Mouse (Mus musculus) adrenal gland, adult (tissue): Measurements from ENCODE around the gene Olfr1369-ps1.
"Not testable (repeated sequence)": the region's sequence is repeated elsewhere in the genome, so short reads cannot be mapped to it uniquely, and the experiment has no call there.

Experiments
- DNase-seq, 2 experiments: peaks; one replicate each; pipeline ENCODE4 v3.0.0; 2022 to 2023; ENCODE audit warnings: low spot score in 1 of 2; ENCODE audit not compliant: inconsistent age in 2 of 2

Gene Olfr1369-ps1

GRCm38 (mm10) chr13:21111183-21111582 is at the start of gene Olfr1369-ps1:
Gene Olfr1369-ps1, plus strand, starts transcription at chr13:21111483.
- DNase-seq = not testable (repeated sequence)

- no peak for DNase-seq
Measured at GRCm38 (mm10) chr13:21066021-21066420, 45.3 kb upstream of the Olfr1369-ps1 start.

- no peak for DNase-seq
Measured at GRCm38 (mm10) chr13:21074847-21075246, 36.4 kb upstream of the Olfr1369-ps1 start, which contains the start of gene Olfr1370. Gene Olfr1370, minus strand, starts transcription at chr13:21074947.

- DNase-seq = no peak
Measured at GRCm38 (mm10) chr13:21082686-21083085, 28.6 kb upstream of the Olfr1369-ps1 start.

- no peak for DNase-seq
Measured at GRCm38 (mm10) chr13:21109759-21110158, 1.5 kb upstream of the Olfr1369-ps1 start.

- DNase-seq = no peak
Measured at GRCm38 (mm10) chr13:21110441-21110840, 842 bp upstream of the Olfr1369-ps1 start.

GRCm38 (mm10) chr13:21114121-21114520 is 2.8 kb downstream of the Olfr1369-ps1 start:
- no peak for DNase-seq

- not testable (repeated sequence) for DNase-seq
Measured at GRCm38 (mm10) chr13:21129339-21129738, 18.1 kb downstream of the Olfr1369-ps1 start, which contains the start of gene Olfr263. Gene Olfr263, plus strand, starts transcription at chr13:21129639.

- DNase-seq = peak in 1 of 2 experiments; percentile 57
Measured at GRCm38 (mm10) chr13:21142421-21142820, 31.1 kb downstream of the Olfr1369-ps1 start.

GRCm38 (mm10) chr13:21145767-21146166 is 34.5 kb downstream of the Olfr1369-ps1 start, which contains the start of gene Olfr1368:
Gene Olfr1368, minus strand, starts transcription at chr13:21145867.
- no peak for DNase-seq

GRCm38 (mm10) chr13:21155888-21156287 is 44.6 kb downstream of the Olfr1369-ps1 start:
- DNase-seq = no peak

GRCm38 (mm10) chr13:21158071-21158470 is 46.8 kb downstream of the Olfr1369-ps1 start:
- peak; percentile 7 to 46 for DNase-seq

GRCm38 (mm10) chr13:21158785-21159474 is 47.6 kb downstream of the Olfr1369-ps1 start:
- DNase-seq = peak; percentile 85 to 96

GRCm38 (mm10) chr13:21159475-21159819 is 48.2 kb downstream of the Olfr1369-ps1 start:
- DNase-seq = peak in 1 of 2 experiments; percentile 69

- no peak for DNase-seq
Measured at GRCm38 (mm10) chr13:21160041-21160511, 48.8 kb downstream of the Olfr1369-ps1 start.

GRCm38 (mm10) chr13:21160657-21161590 is 49.6 kb downstream of the Olfr1369-ps1 start:
- peak; percentile 90 to 99 for DNase-seq

- DNase-seq = no peak
Measured at GRCm38 (mm10) chr13:21161591-21161990, 50.3 kb downstream of the Olfr1369-ps1 start.

- DNase-seq = no peak
Measured at GRCm38 (mm10) chr13:21162591-21162990, 51.3 kb downstream of the Olfr1369-ps1 start.

GRCm38 (mm10) chr13:21166936-21167909 is 55.9 kb downstream of the Olfr1369-ps1 start:
- peak; percentile 81 to 95 for DNase-seq

GRCm38 (mm10) chr13:21167910-21168300 is 56.6 kb downstream of the Olfr1369-ps1 start:
- DNase-seq = peak in 1 of 2 experiments; percentile 88
